In genomic region chr14:23899462-23899861, GRCm38 (mm10) we compare ENCODE assay signal across 21 mouse cellular contexts.
A peak's percentile ranks its signal among the peaks of the same experiment; 100 is the strongest.
DNase-seq lines count a peak whose midpoint lies in the region; TF ChIP-seq lines count a peak whose summit lies in the region.
"Had no signal": no experiment of that assay in that cellular context is flagged by ENCODE, and none has a peak within 500 bp of the region (broad histone marks: within the 10 kb centered on the region; RNA-seq: fewer than 3 reads in every experiment).

No protein-coding gene starts in this region.

- intact Hi-C loops in left cerebral cortex, adult 2 months (cut with DNase I), result loop anchor here (5.0 kb wide), 1 partner anchor 103 kb away; no protein-coding TSS in a partner anchor

- TF ChIP-seq POLR2A in cortical plate, adult 2 months (IDR thresholded peaks at IDR 0.05; ENCODE audit: extremely low read depth, insufficient read depth, low read length), result no peak

- peaks cover 21% of the 10 kb centered on the region for H3K4me1 ChIP-seq in cortical plate, adult 2 months (ENCODE audit: control insufficient read depth, insufficient read depth, low read length)

- DNase-seq in layer of hippocampus, adult 11-12 months (ENCODE audit: low spot score), result peak; percentile 15
- DNase-seq in layer of hippocampus, postnatal 36 days, result no peak
- no peak for DNase-seq in left cerebral cortex, adult 2 months (ENCODE audit: extremely low spot score in 1 of 2, low spot score in 2 of 2)
- no peak for DNase-seq in left cerebral cortex, adult 11 months (ENCODE audit: low spot score)
- peak; percentile 72 for DNase-seq in brain, adult 2 months (ENCODE audit: low read depth, low spot score)
- DNase-seq in lung, postnatal 25 days (ENCODE audit: low spot score), result no peak
- DNase-seq: adrenal gland, adult 2 months; adrenal gland, postnatal 10 days; adrenal gland, postnatal 25 days; cerebellum, adult 11-12 months; cerebellum, adult 2 months; cerebellum, adult 9-10 months; cerebellum, postnatal 10 days; cerebellum, postnatal 25 days; embryo, embryonic 11 days had no signal

- TF ChIP-seq CTCF in left cerebral cortex, adult 2 months (IDR thresholded peaks at IDR 0.05), result no peak
- no peak for TF ChIP-seq CTCF in cortical plate, adult 2 months (IDR thresholded peaks at IDR 0.05; ENCODE audit: extremely low read depth, insufficient read depth, low read length)

- 0 out of 2 replicates have a peak overlapping the region, but pooled peaks have one; percentile 7 for H3K27ac ChIP-seq in left cerebral cortex, adult 2 months
- peak overlapping the region; percentile 4; the same call in 1 of the 2 replicates for H3K27ac ChIP-seq in cortical plate, adult 2 months (ENCODE audit: insufficient read depth, low read length)
- H3K27ac ChIP-seq: embryonic facial prominence, embryonic 13.5 days; embryonic facial prominence, embryonic 15.5 days; forebrain, embryonic 10.5 days; forebrain, embryonic 12.5 days had no signal

- H3K4me3 ChIP-seq in left cerebral cortex, adult 2 months, result no peak overlapping the region
- no peak overlapping the region for H3K4me3 ChIP-seq in cortical plate, adult 2 months (ENCODE audit: insufficient read depth, low read length)
- H3K4me3 ChIP-seq: embryonic facial prominence, embryonic 13.5 days; embryonic facial prominence, embryonic 15.5 days; erythroblast, embryonic 14.5 days; forebrain, embryonic 10.5 days; forebrain, embryonic 12.5 days had no signal

Comparison
In these comparisons a context has a peak if more than half of its experiments do, and no peak if none do; other contexts are left out.
1. DNase-seq: peak in layer of hippocampus, adult 11-12 months (single experiment) and brain, adult 2 months (single experiment); none in layer of hippocampus, postnatal 36 days (0 of 2), left cerebral cortex, adult 2 months (0 of 2), left cerebral cortex, adult 11 months (single experiment) and lung, postnatal 25 days (single experiment).